Mouse (Mus musculus): Measurements from ENCODE around the gene Smr2.
"Not testable (repeated sequence)": the region's sequence is repeated elsewhere in the genome, so short reads cannot be mapped to it uniquely, and the experiment has no call there.

The Smr2 gene

GRCm38 (mm10) chr5:88086256-88086655 lies at the start of gene Smr2:
Gene Smr2, plus strand, starts transcription at chr5:88086556.
- DNase-seq: not testable (repeated sequence)

GRCm38 (mm10) chr5:88111430-88111829 lies 25.1 kb downstream of the Smr2 start, which contains the start of gene Gm11116:
Gene Gm11116, minus strand, starts transcription at chr5:88111530.
- DNase-seq: no peak

GRCm38 (mm10) chr5:88153999-88154398 lies 67.6 kb downstream of the Smr2 start, which contains the start of gene Gm11115:
Gene Gm11115, minus strand, starts transcription at chr5:88154099.
- DNase-seq: no peak
